ENCODE assay signal across 8 mouse cellular contexts in genomic region chr19:44988831-44989566, GRCm38 (mm10). TPM values are rescaled to one million over a fixed set of nuclear protein-coding genes. Genes with fewer than 3 reads are reported as not detected.
DNase-seq lines count a peak whose midpoint lies in the region; ATAC-seq and TF ChIP-seq lines count a peak whose summit lies in the region.

Gene Sema4g, plus strand, starts transcription at chr19:44989101.

- under 1% methylated on average over 57 of the region's 58 CpGs for WGBS in midbrain, embryonic 10.5 days

- peaks cover 6 to 30% of the 10 kb centered on the region in 2 experiments for H3K4me1 ChIP-seq in ES-E14 (ENCODE audit: control insufficient read depth in 2 of 2, insufficient read depth in 2 of 2, low read length in 2 of 2, poor library complexity in 1 of 2)
- H3K4me1 ChIP-seq in midbrain, embryonic 10.5 days = peaks cover 50% of the 10 kb centered on the region

- ATAC-seq in cerebellum, adult (ENCODE audit: insufficient number of reproducible peaks, low FRiP score, low TSS enrichment) = no peak; the same call in 1 of the 2 replicates

- no peaks in the 10 kb centered on the region for H3K36me3 ChIP-seq in ES-E14 (ENCODE audit: control insufficient read depth, insufficient read depth, low read length, poor library complexity, severe bottlenecking)
- H3K36me3 ChIP-seq in midbrain, embryonic 10.5 days = peaks cover 11% of the 10 kb centered on the region; the same call in 1 of the 2 replicates

- H3K27me3 ChIP-seq in midbrain, embryonic 10.5 days (ENCODE audit: low read depth, poor library complexity, severe bottlenecking) = peaks cover 40% of the 10 kb centered on the region

- peak; percentile 57 for DNase-seq in cerebellum, adult 11-12 months
- no peak for DNase-seq in ES-E14 (ENCODE audit: low read depth, low spot score)
- DNase-seq in embryo, embryonic 11 days = peak; percentile 79
- DNase-seq in heart, postnatal 36 days = peak; percentile 32 to 34
- DNase-seq in layer of hippocampus, postnatal 25 days (ENCODE audit: extremely low spot score in 1 of 2, low spot score in 1 of 2) = no peak
- peak; percentile 68 for DNase-seq in midbrain, embryonic 10.5 days (ENCODE audit: low spot score)
- peak; percentile 64 for DNase-seq in thymus, postnatal 14 days

- intact Hi-C loops in heart, postnatal 36 days (cut with DNase I) = loop anchor here (1.0 kb wide), 1 partner anchor 43 kb away; no protein-coding TSS in a partner anchor

- in situ Hi-C loops in ES-E14 (cut with MboI; ENCODE audit: low sequenced_read_pairs in 2 of 2, unreplicated experiment in 2 of 2) = no loop called here

- peak within 1 kb of the TSS; percentile 75 to 77 for H3K4me3 ChIP-seq in ES-E14 (ENCODE audit: insufficient read depth in 1 of 2, low read depth in 1 of 2, low read length in 2 of 2, poor library complexity in 1 of 2, severe bottlenecking in 1 of 2)
- H3K4me3 ChIP-seq in midbrain, embryonic 10.5 days = peak within 1 kb of the TSS; percentile 81

- peak within 1 kb of the TSS; percentile 59 for H3K9ac ChIP-seq in ES-E14 (ENCODE audit: insufficient read depth, low read depth, low read length, poor library complexity, severe bottlenecking)

- H3K27ac ChIP-seq in ES-E14 (ENCODE audit: insufficient read depth, low read depth, low read length, poor library complexity, severe bottlenecking) = no peak within 1 kb of the TSS
- H3K27ac ChIP-seq in midbrain, embryonic 10.5 days (replicated peaks) = peak within 1 kb of the TSS; percentile 89

- no peaks in the 10 kb centered on the region for H3K9me3 ChIP-seq in ES-E14 (ENCODE audit: control insufficient read depth, insufficient read depth, low read depth, low read length)
- no peaks in the 10 kb centered on the region for H3K9me3 ChIP-seq in midbrain, embryonic 10.5 days (replicated peaks)

TF ChIP-seq in ES-E14, 5 proteins besides CTCF, POLR2A, EP300 and RAD21:
- no peak for TF ChIP-seq CHD2 (IDR thresholded peaks at IDR 0.05; ENCODE audit: low read depth, low read length)
- no peak for TF ChIP-seq ZNF384 (IDR thresholded peaks at IDR 0.05; ENCODE audit: low read depth, low read length)
- TF ChIP-seq ZC3H11A (IDR thresholded peaks at IDR 0.05; ENCODE audit: borderline replicate concordance, low read depth, low read length) = no peak
- no peak for TF ChIP-seq HCFC1 (IDR thresholded peaks at IDR 0.05; ENCODE audit: borderline replicate concordance, insufficient read depth, low read length)
- TF ChIP-seq MAFK (IDR thresholded peaks at IDR 0.05; ENCODE audit: insufficient read depth, low read depth, low read length) = no peak

RNA-seq across cellular contexts. Expression of gene Sema4g, which starts in this region (rescaled TPM):
- total RNA-seq in ES-E14 (2012; rRNA removed) = 3.8 and 7.3 TPM in 2 replicates
- under 1 TPM; 0.14 to 0.30 TPM for total RNA-seq in heart, postnatal 36 days (2021)
- 10 to 100 TPM; 24.8 to 29.1 TPM for total RNA-seq in layer of hippocampus, postnatal 25 days (2021)
- 3.1 and 5.4 TPM in 2 replicates for polyA plus RNA-seq in midbrain, embryonic 10.5 days (2016; fragmentation: Nextera tagmentation; extraction: Ambion mirVana)

Comparison
In these comparisons a context has a peak if more than half of its experiments do, and no peak if none do; other contexts are left out.
1. Peak in DNase-seq in heart, postnatal 36 days; RNA of the gene not detected or under 1 TPM.
2. DNase-seq: peak in cerebellum, adult 11-12 months (single experiment), embryo, embryonic 11 days (single experiment), midbrain, embryonic 10.5 days (single experiment) and thymus, postnatal 14 days (single experiment); none in ES-E14 (single experiment) and layer of hippocampus, postnatal 25 days (0 of 2).